Mouse (Mus musculus) central nervous system, embryonic 11.5 days (tissue): Measurements from ENCODE around the gene Mapk6. TPM values are rescaled to one million over a fixed set of nuclear protein-coding genes. Genes with fewer than 3 reads are reported as not detected.

Source experiments
- polyA plus RNA-seq: library from polyadenylated mRNA; depleted of rRNA; stranded (reverse); fragments of >200 nt; gene quantifications from 2 replicates; pipeline ENCODE4 v1.2.3, GENCODE M21; 2012; rRNA removed

Mapk6 gene
- polyA plus RNA-seq = 88.4 and 102 TPM in 2 replicates

DNA sequence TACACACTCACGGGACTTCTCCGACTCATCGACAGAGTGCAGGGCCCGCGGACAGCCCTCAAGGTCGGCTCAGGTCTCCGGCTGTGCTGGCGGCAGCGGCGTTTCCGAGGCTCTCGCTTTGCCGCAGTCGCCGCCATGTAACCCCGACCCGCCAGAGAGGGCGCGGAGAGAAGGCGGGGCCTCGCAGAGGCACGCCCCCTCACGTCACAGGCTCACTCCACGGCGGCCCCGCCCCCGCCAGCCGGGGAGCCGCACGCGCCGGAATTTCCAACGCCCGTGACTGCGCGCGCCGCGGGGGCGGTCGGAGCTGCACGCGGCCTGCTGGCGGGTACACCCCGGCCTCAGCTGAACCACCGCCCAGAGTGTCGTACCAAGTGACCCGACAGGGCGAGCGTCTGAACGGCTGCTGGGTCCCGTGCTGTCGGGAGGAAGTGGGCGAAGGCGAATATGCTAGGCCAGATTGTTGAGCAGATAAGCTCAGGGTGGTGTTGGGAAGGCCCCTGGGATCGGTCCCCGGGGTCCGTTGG, at the start of gene Mapk6:
Gene Mapk6, minus strand, starts transcription at position 154 of the 527 bp plus-strand sequence.

DNA sequence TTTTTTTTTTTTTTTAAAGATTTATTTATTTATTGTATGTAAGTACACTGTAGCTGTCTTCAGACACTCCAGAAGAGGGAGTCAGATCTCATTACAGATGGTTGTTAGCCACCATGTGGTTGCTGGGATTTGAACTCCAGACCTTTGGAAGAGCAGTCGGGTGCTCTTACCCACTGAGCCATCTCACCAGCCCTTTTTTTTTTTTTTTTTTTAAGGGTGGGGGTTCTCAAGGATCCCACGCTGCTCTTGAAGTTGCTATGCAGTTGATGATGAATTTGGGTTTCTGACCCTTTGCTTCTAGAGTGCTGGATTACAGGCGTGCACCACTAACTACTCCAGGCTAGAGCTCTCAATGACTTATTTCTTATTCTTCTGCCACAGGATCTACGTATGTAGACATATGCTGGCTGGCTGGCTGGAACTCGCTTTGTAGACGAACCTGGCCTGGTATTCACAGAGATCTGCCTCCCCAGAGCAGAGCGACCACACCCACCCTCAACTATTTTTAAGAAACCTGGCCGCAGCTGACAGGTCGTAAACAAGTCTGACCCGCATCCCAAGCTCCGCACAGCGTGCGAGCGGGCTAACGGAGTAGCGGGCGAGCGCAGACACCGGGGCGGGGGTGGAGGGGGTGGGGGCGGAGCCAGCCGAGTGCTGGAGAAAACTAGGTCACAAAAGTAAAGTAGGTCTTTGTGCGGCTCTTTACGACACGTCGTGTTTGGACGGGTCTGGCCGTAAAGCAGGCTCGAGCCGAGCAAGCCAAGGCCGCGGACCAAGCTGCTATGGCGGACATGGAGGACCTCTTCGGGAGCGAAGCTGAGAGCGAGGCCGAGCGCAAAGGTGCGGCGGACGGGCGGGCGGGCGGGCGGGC, 31.2 kb upstream of the Mapk6 start, which contains the start of gene Leo1:
Gene Leo1, plus strand, starts transcription at position 729 of the 871 bp plus-strand sequence.

DNA sequence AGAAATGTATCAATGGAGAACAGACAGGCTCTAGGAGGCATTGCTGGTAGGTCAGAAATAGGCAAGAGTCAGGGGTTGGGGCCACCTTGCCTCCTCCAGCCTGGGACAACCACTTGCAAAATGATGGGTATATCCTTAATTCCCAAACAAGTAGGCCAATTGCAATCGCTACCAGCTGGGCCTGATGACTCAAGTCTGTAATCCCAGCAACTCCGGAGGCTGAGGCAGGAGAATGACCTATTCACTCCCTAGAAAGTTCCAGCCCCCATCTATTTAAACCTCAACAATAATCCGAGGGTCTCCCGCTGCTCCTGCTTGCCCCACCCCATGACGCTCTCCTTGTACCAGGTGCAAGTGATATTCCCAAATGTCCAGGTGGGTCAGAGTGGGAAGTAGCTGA, 62.3 kb downstream of the Mapk6 start, which contains the start of gene Bcl2l10:
Gene Bcl2l10, plus strand, starts transcription at position 301 of the 400 bp plus-strand sequence.

Other genes starting within 250 kb of the Mapk6 start
- gene Myo5c, start 178.0 kb downstream of the Mapk6 start, polyA plus RNA-seq = 1.4 TPM in 2 replicates
- 21.0 and 26.7 TPM in 2 replicates for gene Gnb5, start 103.7 kb downstream of the Mapk6 start, polyA plus RNA-seq
- not detected in 2 replicates for gene Bcl2l10, start 62.2 kb downstream of the Mapk6 start, polyA plus RNA-seq
- 30.6 and 48.6 TPM in 2 replicates for gene Leo1, start 31.5 kb upstream of the Mapk6 start, polyA plus RNA-seq
- 55.4 and 71.0 TPM in 2 replicates for gene Tmod3, start 149.7 kb upstream of the Mapk6 start, polyA plus RNA-seq
- 17.0 and 17.8 TPM in 2 replicates for gene Tmod2, start 201.3 kb upstream of the Mapk6 start, polyA plus RNA-seq
- 11.2 and 13.5 TPM in 2 replicates for gene Lysmd2, start 215.7 kb upstream of the Mapk6 start, polyA plus RNA-seq